In genomic region chr12:11336845-11337244, GRCm38 (mm10) we compare ENCODE assay signal across 8 mouse cellular contexts.
DNase-seq lines count a peak whose midpoint lies in the region; ATAC-seq lines count a peak whose summit lies in the region.

No protein-coding gene starts in this region.

- no peak overlapping the region for H3K27ac ChIP-seq in liver, embryonic 13.5 days

- peak; percentile 58; the same call in 1 of the 2 replicates for ATAC-seq in frontal cortex, adult (ENCODE audit: low TSS enrichment)
- ATAC-seq in liver, embryonic 13.5 days (ENCODE audit: low read depth), result no peak

- WGBS in liver, embryonic 13.5 days (ENCODE audit: insufficient replicate concordance), result 28% methylated on average over 4 of the region's 4 CpGs

- intact Hi-C loops in gastrocnemius, postnatal 14 days (cut with DNase I; ENCODE audit: low total_unique reads), result loop anchor here (5.0 kb wide), 1 partner anchor 140 kb away; no protein-coding TSS in a partner anchor

- H3K9ac ChIP-seq in liver, embryonic 13.5 days, result no peak overlapping the region

- H3K9me3 ChIP-seq in liver, embryonic 13.5 days (replicated peaks), result no peaks in the 10 kb centered on the region

- DNase-seq in frontal cortex, postnatal 25 days (ENCODE audit: low spot score in 2 of 2), result no peak
- peak; percentile 45 for DNase-seq in right cerebral cortex, adult 18-20 months
- no peak for DNase-seq in right cerebral cortex, postnatal 25 days
- peak; percentile 42 for DNase-seq in adrenal gland, adult 2 months
- peak; percentile 34 for DNase-seq in gastrocnemius, postnatal 14 days
- peak; percentile 8 for DNase-seq in liver, embryonic 13.5 days
- peak; percentile 38 for DNase-seq in thymus, postnatal 0 days (ENCODE audit: low spot score)

- H3K4me1 ChIP-seq in liver, embryonic 13.5 days (replicated peaks), result no peaks in the 10 kb centered on the region

- H3K4me3 ChIP-seq in liver, embryonic 13.5 days (replicated peaks), result no peak overlapping the region

- H3K36me3 ChIP-seq in liver, embryonic 13.5 days, result no peaks in the 10 kb centered on the region

- no peak overlapping the region for H3K4me2 ChIP-seq in liver, embryonic 13.5 days

- H3K27me3 ChIP-seq in liver, embryonic 13.5 days, result no peaks in the 10 kb centered on the region

Comparison
In these comparisons a context has a peak if more than half of its experiments do, and no peak if none do; other contexts are left out.
1. DNase-seq: peak in right cerebral cortex, adult 18-20 months (single experiment), adrenal gland, adult 2 months (single experiment), gastrocnemius, postnatal 14 days (single experiment), liver, embryonic 13.5 days (single experiment) and thymus, postnatal 0 days (single experiment); none in frontal cortex, postnatal 25 days (0 of 2) and right cerebral cortex, postnatal 25 days (single experiment).